Mouse (Mus musculus): ENCODE results near the gene Rinl. TPM values are rescaled to one million over a fixed set of nuclear protein-coding genes. Genes with fewer than 3 reads are reported as not detected.

The Rinl gene
- polyA plus RNA-seq, 1 experiment from 2014 or later, result 2.5 TPM

DNA sequence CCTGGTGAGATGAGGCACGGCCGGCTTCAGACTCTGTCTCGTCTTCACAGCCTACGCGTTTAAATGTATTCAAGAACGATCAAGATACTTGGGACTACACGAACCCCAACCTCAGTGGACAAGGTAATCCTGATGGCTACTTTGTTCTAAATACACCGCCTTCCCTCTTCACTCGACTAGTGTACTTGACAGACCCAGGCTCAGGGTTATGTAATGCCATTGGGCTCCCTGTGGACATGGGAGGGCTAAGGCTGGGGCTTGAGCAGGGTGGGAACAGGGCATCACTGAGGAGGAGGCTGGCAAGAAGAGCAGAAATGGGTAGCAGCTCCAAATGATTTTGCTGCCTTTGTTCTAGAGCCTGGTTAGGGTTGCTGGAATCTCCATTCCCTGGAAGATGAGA, 26.5 kb downstream of the Rinl start:
- H3K4me3 ChIP-seq (ENCODE audit: low read depth, low read length), result no peak overlapping the region
- no peak for DNase-seq (ENCODE audit: low spot score)
- no peak overlapping the region for H3K4me2 ChIP-seq (replicated peaks; ENCODE audit: low read depth, low read length)
- 95% methylated on average over 9 of the region's 9 CpGs for WGBS
- peaks cover 31% of the 10 kb centered on the region for H3K4me1 ChIP-seq (replicated peaks; ENCODE audit: control insufficient read depth, insufficient read depth, low read length)
- no peak for ATAC-seq (ENCODE audit: low FRiP score)
- no peak overlapping the region for H3K9ac ChIP-seq (ENCODE audit: low read depth, low read length)
- no peaks in the 10 kb centered on the region for H3K27me3 ChIP-seq (ENCODE audit: control insufficient read depth, insufficient read depth, low read length)
- H3K9me3 ChIP-seq (ENCODE audit: control insufficient read depth, low read length), result no peaks in the 10 kb centered on the region
- H3K27ac ChIP-seq (ENCODE audit: low read depth, low read length), result no peak overlapping the region
- H3K36me3 ChIP-seq (ENCODE audit: control insufficient read depth, insufficient read depth, low read length), result peaks cover 46% of the 10 kb centered on the region

DNA sequence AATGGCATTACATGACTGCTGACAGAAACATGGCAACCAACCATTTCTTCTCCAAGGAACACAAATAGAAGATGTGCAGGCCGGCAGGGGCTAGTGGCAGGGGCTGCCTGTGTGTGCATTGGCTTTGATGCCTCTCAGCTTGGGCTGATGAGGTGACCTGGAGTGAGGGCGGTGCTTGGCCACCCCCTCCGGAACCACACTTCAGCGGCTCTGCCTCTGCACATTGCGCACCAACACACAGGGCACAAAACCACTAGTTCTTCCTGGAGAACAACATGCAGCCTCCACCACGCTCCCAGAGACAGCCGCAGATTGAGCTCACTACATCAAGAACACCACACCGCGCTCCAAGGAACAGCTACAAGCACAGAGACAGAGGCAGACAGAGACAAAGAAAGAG, 27.4 kb downstream of the Rinl start:
- peaks cover 31% of the 10 kb centered on the region for H3K4me1 ChIP-seq (replicated peaks; ENCODE audit: control insufficient read depth, insufficient read depth, low read length)
- no peak overlapping the region for H3K4me2 ChIP-seq (replicated peaks; ENCODE audit: low read depth, low read length)
- H3K27me3 ChIP-seq (ENCODE audit: control insufficient read depth, insufficient read depth, low read length), result no peaks in the 10 kb centered on the region
- no peak for ATAC-seq (ENCODE audit: low FRiP score)
- H3K4me3 ChIP-seq (ENCODE audit: low read depth, low read length), result no peak overlapping the region
- DNase-seq (ENCODE audit: low spot score), result no peak
- peaks cover 50% of the 10 kb centered on the region for H3K36me3 ChIP-seq (ENCODE audit: control insufficient read depth, insufficient read depth, low read length)
- H3K9ac ChIP-seq (ENCODE audit: low read depth, low read length), result no peak overlapping the region
- H3K27ac ChIP-seq (ENCODE audit: low read depth, low read length), result no peak overlapping the region; the same call in 1 of the 2 replicates
- H3K9me3 ChIP-seq (ENCODE audit: control insufficient read depth, low read length), result no peaks in the 10 kb centered on the region
- WGBS, result 85% methylated on average over 9 of the region's 9 CpGs

DNA sequence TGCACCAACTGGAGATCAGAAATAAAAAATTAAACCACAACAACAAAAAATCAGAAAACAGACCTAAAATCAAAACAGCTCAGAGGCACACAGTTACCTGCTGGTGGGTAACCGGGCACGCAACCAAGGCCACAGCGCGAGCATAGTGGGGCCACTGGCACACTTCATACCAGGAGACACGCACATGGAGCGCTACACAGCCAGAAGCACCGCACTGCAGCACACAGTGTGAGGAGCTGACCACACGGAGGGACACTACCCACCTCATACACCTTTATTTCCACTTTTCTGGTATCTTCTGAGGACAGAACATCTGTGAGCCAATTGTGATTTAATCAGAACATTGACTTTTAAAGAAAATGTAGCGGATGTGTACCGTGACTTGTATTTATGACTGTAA, 28.2 kb downstream of the Rinl start:
- no peak overlapping the region for H3K27ac ChIP-seq (ENCODE audit: low read depth, low read length)
- DNase-seq (ENCODE audit: low spot score), result no peak
- H3K4me2 ChIP-seq (replicated peaks; ENCODE audit: low read depth, low read length), result no peak overlapping the region
- H3K36me3 ChIP-seq (ENCODE audit: control insufficient read depth, insufficient read depth, low read length), result peaks cover 55% of the 10 kb centered on the region
- ATAC-seq (ENCODE audit: low FRiP score), result no peak
- peaks cover 31% of the 10 kb centered on the region for H3K4me1 ChIP-seq (replicated peaks; ENCODE audit: control insufficient read depth, insufficient read depth, low read length)
- H3K9me3 ChIP-seq (ENCODE audit: control insufficient read depth, low read length), result no peaks in the 10 kb centered on the region
- no peak overlapping the region for H3K9ac ChIP-seq (ENCODE audit: low read depth, low read length)
- H3K27me3 ChIP-seq (ENCODE audit: control insufficient read depth, insufficient read depth, low read length), result no peaks in the 10 kb centered on the region
- H3K4me3 ChIP-seq (ENCODE audit: low read depth, low read length), result no peak overlapping the region
- WGBS, result 92% methylated on average over 10 of the region's 10 CpGs

DNA sequence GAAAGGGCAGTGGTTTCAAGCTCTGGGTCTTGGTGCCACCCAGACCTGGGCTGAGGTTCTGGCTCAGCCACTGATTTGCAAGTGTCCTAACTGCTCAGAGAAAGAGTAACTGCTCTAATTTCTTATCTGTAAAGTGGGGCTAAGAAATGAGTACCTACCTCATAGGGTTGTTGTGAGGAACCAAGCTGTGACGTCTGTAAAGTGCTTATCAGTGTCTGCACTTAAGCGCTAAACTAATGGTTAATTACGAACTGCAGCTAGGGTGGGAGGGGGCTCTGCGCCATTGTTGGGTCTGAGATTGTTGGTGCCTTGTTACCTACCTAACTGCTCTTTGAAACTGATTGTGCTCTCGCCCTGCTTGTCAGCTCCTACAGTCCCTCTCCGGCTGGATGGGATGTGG, 28.8 kb downstream of the Rinl start:
- ATAC-seq (ENCODE audit: low FRiP score), result no peak
- Histone ChIP-seq H3K4me1 (replicated peaks; ENCODE audit: control insufficient read depth, insufficient read depth, low read length) (peaks cover 28% of the 10 kb centered on the region), H3K9ac (ENCODE audit: low read depth, low read length) (no peak overlapping the region)

DNA sequence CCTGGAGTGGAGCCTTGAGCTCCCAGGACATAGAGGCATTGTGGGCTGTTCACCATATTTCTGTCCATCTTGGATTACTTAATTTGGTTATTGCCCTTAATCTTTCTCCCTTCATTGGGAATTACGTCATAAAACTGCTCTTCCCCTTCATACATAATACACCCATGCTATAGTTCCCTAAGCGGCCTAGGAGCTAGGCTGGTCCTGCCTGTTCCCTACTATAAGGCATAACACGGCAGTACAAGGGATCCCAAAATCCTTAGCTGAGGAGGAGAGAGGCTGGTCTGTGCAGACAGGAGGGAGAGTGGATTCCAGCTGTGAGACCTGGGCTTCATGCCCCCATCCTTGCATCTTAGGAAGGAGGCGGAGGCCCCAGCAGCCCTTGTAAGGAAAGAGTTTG, 29.2 kb downstream of the Rinl start:
- Histone ChIP-seq H3K9me3 (ENCODE audit: control insufficient read depth, low read length) (no peaks in the 10 kb centered on the region), H3K4me1 (replicated peaks; ENCODE audit: control insufficient read depth, insufficient read depth, low read length) (peaks cover 27% of the 10 kb centered on the region), H3K4me2 (replicated peaks; ENCODE audit: low read depth, low read length) (no peak overlapping the region), H3K9ac (ENCODE audit: low read depth, low read length) (no peak overlapping the region), H3K36me3 (ENCODE audit: control insufficient read depth, insufficient read depth, low read length) (peaks cover 59% of the 10 kb centered on the region), H3K27ac (ENCODE audit: low read depth, low read length) (no peak overlapping the region), H3K27me3 (ENCODE audit: control insufficient read depth, insufficient read depth, low read length) (no peaks in the 10 kb centered on the region), H3K4me3 (ENCODE audit: low read depth, low read length) (no peak overlapping the region)
- DNase-seq (ENCODE audit: low spot score) (no peak), ATAC-seq (ENCODE audit: low FRiP score) (no peak)
- 87% methylated on average over 4 of the region's 4 CpGs for WGBS

More for the DNA sequence above, 28.8 kb downstream of the Rinl start:
- WGBS, result 80% methylated on average over 6 of the region's 6 CpGs
- Histone ChIP-seq H3K36me3 (ENCODE audit: control insufficient read depth, insufficient read depth, low read length) (peaks cover 59% of the 10 kb centered on the region), H3K4me3 (ENCODE audit: low read depth, low read length) (no peak overlapping the region), H3K9me3 (ENCODE audit: control insufficient read depth, low read length) (no peaks in the 10 kb centered on the region), H3K27me3 (ENCODE audit: control insufficient read depth, insufficient read depth, low read length) (no peaks in the 10 kb centered on the region), H3K4me2 (replicated peaks; ENCODE audit: low read depth, low read length) (no peak overlapping the region), H3K27ac (ENCODE audit: low read depth, low read length) (no peak overlapping the region)
- no peak for DNase-seq (ENCODE audit: low spot score)

DNA sequence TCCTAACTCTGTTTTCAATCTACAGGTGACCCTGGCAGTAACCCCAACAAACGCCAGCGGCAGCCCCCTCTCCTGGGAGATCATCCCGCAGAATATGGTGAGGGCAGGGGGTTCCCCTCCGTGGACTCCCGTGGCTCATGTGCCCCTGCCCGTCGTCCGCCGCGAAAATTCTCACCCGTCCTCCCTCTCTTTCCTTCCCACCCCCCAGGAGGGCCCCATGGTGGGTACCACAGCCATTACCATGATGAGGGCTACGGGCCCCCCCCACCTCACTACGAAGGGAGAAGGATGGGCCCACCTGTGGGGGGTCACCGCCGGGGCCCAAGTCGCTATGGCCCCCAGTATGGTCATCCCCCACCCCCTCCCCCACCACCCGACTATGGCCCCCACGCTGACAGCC, 29.7 kb downstream of the Rinl start:
- H3K4me3 ChIP-seq (ENCODE audit: low read depth, low read length), result no peak overlapping the region
- peaks cover 22% of the 10 kb centered on the region for H3K4me1 ChIP-seq (replicated peaks; ENCODE audit: control insufficient read depth, insufficient read depth, low read length)
- H3K36me3 ChIP-seq (ENCODE audit: control insufficient read depth, insufficient read depth, low read length), result peaks cover 54% of the 10 kb centered on the region
- no peak for ATAC-seq (ENCODE audit: low FRiP score)
- no peak overlapping the region for H3K9ac ChIP-seq (ENCODE audit: low read depth, low read length)
- no peak for DNase-seq (ENCODE audit: low spot score)
- H3K4me2 ChIP-seq (replicated peaks; ENCODE audit: low read depth, low read length), result no peak overlapping the region
- no peaks in the 10 kb centered on the region for H3K9me3 ChIP-seq (ENCODE audit: control insufficient read depth, low read length)
- H3K27ac ChIP-seq (ENCODE audit: low read depth, low read length), result no peak overlapping the region
- 81% methylated on average over 17 of the region's 18 CpGs for WGBS
- no peaks in the 10 kb centered on the region for H3K27me3 ChIP-seq (ENCODE audit: control insufficient read depth, insufficient read depth, low read length)

DNA sequence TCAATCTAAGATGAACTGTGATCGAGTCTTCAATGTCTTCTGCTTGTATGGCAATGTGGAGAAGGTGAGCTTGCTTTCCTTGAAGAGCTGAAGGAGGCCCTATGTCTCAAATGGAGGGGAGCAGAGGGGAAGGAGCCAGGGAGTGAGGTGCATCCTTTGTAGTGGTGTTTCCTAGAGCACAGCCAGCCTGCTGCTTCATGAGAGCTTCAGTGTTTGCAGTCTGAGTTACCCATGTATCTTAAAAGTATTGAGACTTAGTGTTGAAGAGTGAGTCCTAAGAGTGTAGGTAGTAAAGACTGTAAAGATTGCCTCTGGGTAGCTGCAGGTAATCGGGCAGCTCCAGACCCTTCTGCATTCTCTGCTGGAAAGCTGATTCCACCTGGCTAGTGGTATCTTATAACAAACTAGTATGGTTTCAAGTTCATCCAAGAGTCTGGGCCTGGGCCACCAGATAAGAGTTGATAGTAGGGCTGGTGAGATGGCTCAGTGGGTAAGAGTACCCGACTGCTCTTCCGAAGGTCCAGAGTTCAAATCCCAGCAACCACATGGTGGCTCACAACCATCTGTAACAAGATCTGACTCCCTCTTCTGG, 30.2 kb downstream of the Rinl start:
- DNase-seq (ENCODE audit: low spot score) (no peak), ATAC-seq (ENCODE audit: low FRiP score) (no peak)
- peaks cover 21% of the 10 kb centered on the region for H3K4me1 ChIP-seq (replicated peaks; ENCODE audit: control insufficient read depth, insufficient read depth, low read length)
- no peak overlapping the region for H3K4me2 ChIP-seq (replicated peaks; ENCODE audit: low read depth, low read length)
- H3K4me3 ChIP-seq (ENCODE audit: low read depth, low read length), result no peak overlapping the region
- no peaks in the 10 kb centered on the region for H3K27me3 ChIP-seq (ENCODE audit: control insufficient read depth, insufficient read depth, low read length)
- H3K9ac ChIP-seq (ENCODE audit: low read depth, low read length), result no peak overlapping the region
- WGBS, result 82% methylated on average over 4 of the region's 4 CpGs
- peaks cover 51% of the 10 kb centered on the region for H3K36me3 ChIP-seq (ENCODE audit: control insufficient read depth, insufficient read depth, low read length)
- no peaks in the 10 kb centered on the region for H3K9me3 ChIP-seq (ENCODE audit: control insufficient read depth, low read length)
- H3K27ac ChIP-seq (ENCODE audit: low read depth, low read length), result no peak overlapping the region

GRCm38 (mm10) chr7:28819571-28819970, 30.8 kb downstream of the Rinl start:
- Histone ChIP-seq H3K9ac (ENCODE audit: low read depth, low read length) (0 out of 2 replicates have a peak overlapping the region, but pooled peaks have one; percentile 2), H3K4me1 (replicated peaks; ENCODE audit: control insufficient read depth, insufficient read depth, low read length) (peaks cover 21% of the 10 kb centered on the region), H3K4me3 (ENCODE audit: low read depth, low read length) (no peak overlapping the region), H3K36me3 (ENCODE audit: control insufficient read depth, insufficient read depth, low read length) (peaks cover 49% of the 10 kb centered on the region), H3K27ac (ENCODE audit: low read depth, low read length) (peak overlapping the region; percentile 66), H3K4me2 (replicated peaks; ENCODE audit: low read depth, low read length) (0 out of 2 replicates have a peak overlapping the region, but pooled peaks have one; percentile 4), H3K27me3 (ENCODE audit: control insufficient read depth, insufficient read depth, low read length) (no peaks in the 10 kb centered on the region), H3K9me3 (ENCODE audit: control insufficient read depth, low read length) (no peaks in the 10 kb centered on the region)
- WGBS, result 74% methylated on average over 4 of the region's 4 CpGs
- DNase-seq (ENCODE audit: low spot score), result no peak
- ATAC-seq (ENCODE audit: low FRiP score), result no peak

Measured in hindbrain, embryonic 11.5 days (tissue).